8 mouse cellular contexts compared by ENCODE assay signal in the genomic region with DNA sequence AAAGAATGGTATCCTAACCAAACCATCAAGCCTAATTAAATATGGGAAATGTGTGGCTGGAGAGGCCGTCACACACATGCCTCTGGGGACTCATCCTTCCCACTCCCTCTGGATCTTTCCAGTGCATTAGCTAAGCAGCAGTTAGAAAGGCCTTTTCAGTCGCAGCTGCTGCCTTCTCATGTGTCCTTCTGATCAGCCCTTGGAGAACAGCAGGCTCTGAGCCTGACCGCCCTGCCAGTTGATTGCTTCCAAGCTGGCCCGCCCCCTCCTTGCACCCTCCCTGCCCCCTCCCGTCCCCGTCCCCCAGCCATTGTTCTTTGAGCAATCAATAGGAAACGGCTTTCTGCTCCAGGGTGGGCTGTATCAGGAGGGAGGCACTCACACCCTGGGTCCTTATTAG. TPM values are rescaled to one million over a fixed set of nuclear protein-coding genes. Genes with fewer than 3 reads are reported as not detected.
A peak's percentile ranks its signal among the peaks of the same experiment; 100 is the strongest.
DNase-seq lines count a peak whose midpoint lies in the region; ATAC-seq and TF ChIP-seq lines count a peak whose summit lies in the region.

No protein-coding gene starts in this region.

- H3K27me3 ChIP-seq in kidney, embryonic 14.5 days (ENCODE audit: control insufficient read depth, insufficient read depth, low read length), result no peaks in the 10 kb centered on the region
- no peaks in the 10 kb centered on the region for H3K27me3 ChIP-seq in limb, embryonic 15.5 days

- intact Hi-C loops in left cerebral cortex, adult 2 months (cut with DNase I), result no loop called here

- 0 out of 2 replicates have a peak, but pooled peaks cover 6% of the 10 kb centered on the region for H3K4me1 ChIP-seq in kidney, embryonic 14.5 days (ENCODE audit: control insufficient read depth, insufficient read depth, low read length)
- peaks cover 18% of the 10 kb centered on the region; the same call in 1 of the 2 replicates for H3K4me1 ChIP-seq in limb, embryonic 15.5 days

- H3K9me3 ChIP-seq in kidney, embryonic 14.5 days (ENCODE audit: control insufficient read depth, low read length), result no peaks in the 10 kb centered on the region
- no peaks in the 10 kb centered on the region for H3K9me3 ChIP-seq in limb, embryonic 15.5 days

- no peak overlapping the region for H3K9ac ChIP-seq in kidney, embryonic 14.5 days (ENCODE audit: low read depth, low read length)
- H3K9ac ChIP-seq in limb, embryonic 15.5 days, result no peak overlapping the region

- no peak for DNase-seq in kidney, postnatal 36 days
- DNase-seq in embryo, embryonic 10 days (ENCODE audit: low spot score), result peak; percentile 84
- DNase-seq in heart, adult 18-20 months, result peak; percentile 20 to 25
- DNase-seq in thymus, postnatal 14 days, result no peak
- DNase-seq in urinary bladder, postnatal 36 days (ENCODE audit: low spot score in 2 of 2), result no peak
- no peak for DNase-seq in left cerebral cortex, adult 2 months (ENCODE audit: extremely low spot score in 1 of 2, low spot score in 2 of 2)

- TF ChIP-seq CTCF in left cerebral cortex, adult 2 months (IDR thresholded peaks at IDR 0.05), result no peak

- ATAC-seq in kidney, embryonic 14.5 days (ENCODE audit: low FRiP score, low TSS enrichment), result peak; percentile 91
- ATAC-seq in limb, embryonic 15.5 days (ENCODE audit: insufficient number of reproducible peaks, low FRiP score, low TSS enrichment, low read depth), result peak; percentile 52; the same call in 1 of the 2 replicates

- H3K4me2 ChIP-seq in kidney, embryonic 14.5 days (replicated peaks; ENCODE audit: low read depth, low read length), result peak overlapping the region; percentile 26; the same call in 1 of the 2 replicates
- H3K4me2 ChIP-seq in limb, embryonic 15.5 days, result no peak overlapping the region

- 3% methylated on average over 7 of the region's 7 CpGs for WGBS in kidney, embryonic 14.5 days
- 17% methylated on average over 7 of the region's 7 CpGs for WGBS in limb, embryonic 15.5 days

- no peaks in the 10 kb centered on the region for H3K36me3 ChIP-seq in kidney, embryonic 14.5 days (ENCODE audit: control insufficient read depth, insufficient read depth, low read length)
- H3K36me3 ChIP-seq in limb, embryonic 15.5 days, result no peaks in the 10 kb centered on the region

- no peak overlapping the region for H3K27ac ChIP-seq in kidney, embryonic 14.5 days (ENCODE audit: low read depth, low read length)
- no peak overlapping the region; the same call in 1 of the 2 replicates for H3K27ac ChIP-seq in limb, embryonic 15.5 days
- no peak overlapping the region for H3K27ac ChIP-seq in left cerebral cortex, adult 2 months

- H3K4me3 ChIP-seq in kidney, embryonic 14.5 days (ENCODE audit: low read length), result no peak overlapping the region
- no peak overlapping the region for H3K4me3 ChIP-seq in limb, embryonic 15.5 days
- H3K4me3 ChIP-seq in left cerebral cortex, adult 2 months, result no peak overlapping the region

RNA-seq across cellular contexts. Expression of gene Akap6, which starts 27.7 kb away (rescaled TPM):
- polyA plus RNA-seq in kidney, embryonic 14.5 days (2014; fragmentation: Nextera tagmentation; extraction: Ambion mirVana), result 0.04 and 0.18 TPM in 2 replicates
- total RNA-seq in heart, adult 18-20 months (2021), result 100 to 1,000 TPM; 103 to 105 TPM
- polyA plus RNA-seq in limb, embryonic 15.5 days (2015; fragmentation: Nextera tagmentation; extraction: Ambion mirVana), result 1.3 and 2.3 TPM in 2 replicates
- total RNA-seq in left cerebral cortex, adult 2 months (2021), result 100 to 1,000 TPM; 178 to 181 TPM

Comparison
In these comparisons a context has a peak if more than half of its experiments do, and no peak if none do; other contexts are left out.
1. DNase-seq: peak in embryo, embryonic 10 days (single experiment) and heart, adult 18-20 months (2 of 2); none in kidney, postnatal 36 days (0 of 2), thymus, postnatal 14 days (single experiment), urinary bladder, postnatal 36 days (0 of 2) and left cerebral cortex, adult 2 months (0 of 2).